Mouse (Mus musculus): ENCODE measurements at regions not wholly inside any gene's neighbourhood (a gene's known extent, or its start where the extent isn't known, plus 50 kb on each side); places are given as distances from the start of the nearest gene placed in this dataset.

- no peak for DNase-seq (ENCODE audit: low read depth, low spot score)
Observed at GRCm38 (mm10) chr2:75324146-75324749, 334.8 kb upstream of the Hnrnpa3 start.

GRCm38 (mm10) chr2:75329598-75329997, 329.5 kb upstream of the Hnrnpa3 start:
- DNase-seq (ENCODE audit: low read depth, low spot score) = no peak

GRCm38 (mm10) chr2:75341310-75341709, 317.8 kb upstream of the Hnrnpa3 start:
- DNase-seq (ENCODE audit: low read depth, low spot score) = no peak

- DNase-seq (ENCODE audit: low read depth, low spot score) = no peak
Observed at GRCm38 (mm10) chr2:75341726-75342280, 317.3 kb upstream of the Hnrnpa3 start.

- no peak for DNase-seq (ENCODE audit: low read depth, low spot score)
Observed at GRCm38 (mm10) chr2:75350902-75351301, 308.2 kb upstream of the Hnrnpa3 start.

GRCm38 (mm10) chr2:75351965-75352364, 307.1 kb upstream of the Hnrnpa3 start:
- DNase-seq (ENCODE audit: low read depth, low spot score) = no peak

- no peak for DNase-seq (ENCODE audit: low read depth, low spot score)
Observed at GRCm38 (mm10) chr2:75352564-75352963, 306.5 kb upstream of the Hnrnpa3 start.

- no peak for DNase-seq (ENCODE audit: low read depth, low spot score)
Observed at GRCm38 (mm10) chr2:75356691-75357375, 302.2 kb upstream of the Hnrnpa3 start.

GRCm38 (mm10) chr2:75357516-75357915, 301.5 kb upstream of the Hnrnpa3 start:
- DNase-seq (ENCODE audit: low read depth, low spot score) = no peak

- DNase-seq (ENCODE audit: low read depth, low spot score) = no peak
Observed at GRCm38 (mm10) chr2:75360936-75361335, 298.1 kb upstream of the Hnrnpa3 start.

- no peak for DNase-seq (ENCODE audit: low read depth, low spot score)
Observed at GRCm38 (mm10) chr2:75376666-75377065, 282.4 kb upstream of the Hnrnpa3 start.

- DNase-seq (ENCODE audit: low read depth, low spot score) = no peak
Observed at GRCm38 (mm10) chr2:75385551-75386263, 273.4 kb upstream of the Hnrnpa3 start.

GRCm38 (mm10) chr2:75386636-75387035, 272.4 kb upstream of the Hnrnpa3 start:
- no peak for DNase-seq (ENCODE audit: low read depth, low spot score)

GRCm38 (mm10) chr2:75392041-75392440, 267.0 kb upstream of the Hnrnpa3 start:
- no peak for DNase-seq (ENCODE audit: low read depth, low spot score)

GRCm38 (mm10) chr2:75394928-75395673, 264.0 kb upstream of the Hnrnpa3 start:
- DNase-seq (ENCODE audit: low read depth, low spot score) = no peak

GRCm38 (mm10) chr2:75396016-75396415, 263.0 kb upstream of the Hnrnpa3 start:
- no peak for DNase-seq (ENCODE audit: low read depth, low spot score)

GRCm38 (mm10) chr2:75400291-75400870, 258.7 kb upstream of the Hnrnpa3 start:
- DNase-seq (ENCODE audit: low read depth, low spot score) = no peak

- DNase-seq (ENCODE audit: low read depth, low spot score) = no peak
Observed at GRCm38 (mm10) chr2:75403791-75404190, 255.3 kb upstream of the Hnrnpa3 start.

GRCm38 (mm10) chr2:75405524-75406214, 253.4 kb upstream of the Hnrnpa3 start:
- no peak for DNase-seq (ENCODE audit: low read depth, low spot score)

GRCm38 (mm10) chr2:75406721-75407455, 252.2 kb upstream of the Hnrnpa3 start:
- no peak for DNase-seq (ENCODE audit: low read depth, low spot score)
